Mouse (Mus musculus) liver, embryonic 14.5 days (tissue): Measurements from ENCODE around the gene Grid2. TPM values are rescaled to one million over a fixed set of nuclear protein-coding genes. Genes with fewer than 3 reads are reported as not detected.

Source experiments
- ATAC-seq: fragments of 200-750 bp; cut with Nextera tagmentation; 2 replicates; pipeline ENCODE4 v1.8.0; 2017; ENCODE audit warnings: moderate number of reproducible peaks, mild to moderate bottlenecking, moderate library complexity; ENCODE audit not compliant: insufficient read depth
- DNase-seq, 3 experiments: peaks; one replicate each; pipeline ENCODE4 v3.0.0-alpha.2; 2012 to 2013; ENCODE audit warnings: low read depth in 3 of 3, low spot score in 3 of 3
- H3K27ac ChIP-seq: fragments of 300-500 bp; sonication (generic); 2 replicates; pipeline ENCODE4 v1.5.1; 2014; ENCODE audit warnings: moderate library complexity, mild to moderate bottlenecking, control low read depth, inconsistent platforms
- H3K27me3 ChIP-seq: fragments of 300-500 bp; sonication (generic); 2 replicates; pipeline ENCODE4 v1.6.1; 2014; ENCODE audit warnings: mild to moderate bottlenecking, low read length, moderate library complexity; ENCODE audit not compliant: control insufficient read depth, insufficient read depth
- H3K36me3 ChIP-seq: fragments of 300-500 bp; sonication (generic); replicated peaks from 2 replicates; pipeline ENCODE4 v1.6.1; 2014; ENCODE audit warnings: low read depth; ENCODE audit not compliant: control insufficient read depth, insufficient read depth
- H3K4me1 ChIP-seq, 2 experiments: fragments of 200-500 bp in 1 of 2; fragments of 300-500 bp in 1 of 2; sonication (generic) in 1 of 2; replicated peaks; 2 replicates each; pipeline ENCODE4 v1.6.1; 2012 to 2014; ENCODE audit warnings: antibody characterized with exemption in 1 of 2, inconsistent platforms in 1 of 2, low read length in 1 of 2; ENCODE audit not compliant: control insufficient read depth in 2 of 2, insufficient read depth in 2 of 2
- H3K4me2 ChIP-seq: fragments of 300-500 bp; sonication (generic); 2 replicates; pipeline ENCODE4 v1.6.1; 2014; ENCODE audit warnings: low read depth, mild to moderate bottlenecking, control low read depth, moderate library complexity
- H3K4me3 ChIP-seq, 2 experiments: fragments of 200-500 bp in 1 of 2; fragments of 300-500 bp in 1 of 2; sonication (generic) in 1 of 2; 2 replicates each; pipeline ENCODE4 v1.5.1; 2012 to 2014; ENCODE audit warnings: low read depth in 2 of 2, low read length in 2 of 2, mild to moderate bottlenecking in 2 of 2, control low read depth in 1 of 2, inconsistent platforms in 1 of 2, moderate library complexity in 1 of 2; ENCODE audit not compliant: insufficient read depth in 1 of 2
- H3K9ac ChIP-seq: fragments of 300-500 bp; sonication (generic); replicated peaks from 2 replicates; pipeline ENCODE4 v1.6.1; 2014; ENCODE audit warnings: mild to moderate bottlenecking, control low read depth, moderate library complexity
- H3K9me3 ChIP-seq: fragments of 300-500 bp; sonication (generic); 2 replicates; pipeline ENCODE4 v1.6.1; 2016; ENCODE audit warnings: low read length, mixed read lengths; ENCODE audit not compliant: control insufficient read depth
- CTCF ChIP-seq: IDR thresholded peaks from 2 replicates; pipeline ENCODE4 v1.5.1; 2016; ENCODE audit warnings: antibody characterized with exemption, low read depth, control low read depth
- EP300 ChIP-seq: IDR thresholded peaks from 2 replicates; pipeline ENCODE4 v1.6.1; 2016; ENCODE audit warnings: antibody characterized with exemption, low read depth
- WGBS: fragments of 180-500 bp; shearing (Covaris S2); extraction: QIAGEN DNeasy Blood & Tissue Kit; methylation state at CpG from one replicate; pipeline ENCODE4 v1.1.7; 2014; ENCODE audit not compliant: insufficient replicate concordance; 5-methylcytosine and 5-hydroxymethylcytosine counted together
- polyA plus RNA-seq, 2 experiments: library from polyadenylated mRNA; depleted of rRNA in 1 of 2; stranded (reverse) in 1 of 2; unstranded in 1 of 2; fragments of >200 nt; fragmentation: Nextera tagmentation in 1 of 2; extraction: Ambion mirVana in 1 of 2; gene quantifications; 2 replicates each; pipeline versions ENCODE4 v1.2.1 to v1.2.3; 2012 to 2014

The Grid2 gene
- polyA plus RNA-seq, 2 experiments = not detected

DNA sequence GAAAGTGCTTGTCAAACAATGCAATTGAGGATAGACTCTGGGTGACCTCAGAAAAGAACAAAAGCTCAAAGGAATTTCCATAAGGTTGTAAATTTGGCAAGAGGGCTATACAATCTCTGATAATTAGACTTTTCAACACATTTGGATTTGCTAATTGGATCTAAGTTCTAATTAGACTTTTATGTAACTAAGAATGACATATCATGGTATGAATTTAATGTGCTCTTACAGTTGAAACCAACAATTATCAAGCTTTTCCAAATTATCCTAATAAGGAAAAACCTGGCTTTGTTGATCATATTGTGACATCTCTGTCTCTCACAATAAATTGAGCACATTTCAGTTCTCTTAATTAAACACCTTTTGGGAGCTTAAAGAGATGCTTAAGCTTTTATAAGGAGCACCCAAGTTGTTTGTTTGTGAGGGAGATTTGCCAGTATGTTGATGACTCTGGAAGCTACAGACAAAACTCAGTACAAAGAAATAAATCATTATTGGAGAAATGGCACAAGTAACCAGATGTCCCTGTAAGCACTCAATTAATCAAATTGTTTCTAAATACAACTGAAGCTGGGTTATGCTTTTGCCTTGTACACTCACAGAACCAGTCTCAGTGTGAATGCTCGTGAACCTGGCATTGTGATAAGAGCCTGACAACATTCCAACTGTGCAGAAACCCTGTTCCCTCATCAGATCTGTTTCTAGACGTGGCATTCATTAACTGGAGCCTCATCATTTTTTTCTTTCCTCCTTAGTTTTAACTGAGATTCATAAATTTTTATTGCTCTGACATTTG, 1018.8 kb downstream of the Grid2 start:
- Histone ChIP-seq H3K27me3 (no peaks in the 10 kb centered on the region), H3K4me2 (no peak overlapping the region), H3K9me3 (no peaks in the 10 kb centered on the region), H3K36me3 (no peaks in the 10 kb centered on the region), H3K4me1 (no peaks in the 10 kb centered on the region), H3K9ac (no peak overlapping the region), H3K27ac (no peak overlapping the region), H3K4me3 (no peak overlapping the region)
- TF ChIP-seq CTCF (no peak), EP300 (no peak)
- ATAC-seq = no peak
- no peak for DNase-seq
- WGBS = 20% methylated on average over 2 of the region's 2 CpGs

DNA sequence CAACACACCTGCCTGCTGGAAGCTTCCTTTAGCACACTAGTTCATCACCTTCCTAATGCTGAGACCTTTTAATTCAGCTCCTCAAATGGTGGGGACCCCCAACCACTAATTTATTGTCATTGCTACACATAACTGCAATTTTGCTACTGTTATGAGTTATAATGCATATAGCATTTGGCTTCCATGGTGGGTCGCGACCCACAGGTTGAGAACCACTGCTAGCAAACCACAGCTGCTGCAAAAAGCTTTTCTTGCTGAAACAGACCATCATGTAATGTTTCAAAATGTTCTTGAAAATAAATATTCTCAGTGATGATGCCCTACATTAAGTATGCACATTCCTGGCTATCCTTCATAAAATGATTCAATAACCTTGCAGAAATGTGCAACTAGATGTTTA, 1024.3 kb downstream of the Grid2 start:
- H3K27me3 ChIP-seq = no peaks in the 10 kb centered on the region
- H3K4me1 ChIP-seq = no peaks in the 10 kb centered on the region
- H3K9me3 ChIP-seq = no peaks in the 10 kb centered on the region
- H3K4me3 ChIP-seq = no peak overlapping the region
- H3K27ac ChIP-seq = no peak overlapping the region
- no peak overlapping the region for H3K4me2 ChIP-seq
- ATAC-seq (no peak), DNase-seq (no peak)
- H3K9ac ChIP-seq = no peak overlapping the region
- no peaks in the 10 kb centered on the region for H3K36me3 ChIP-seq
- 68% methylated on average over 2 of the region's 2 CpGs for WGBS
- TF ChIP-seq EP300 = no peak
- TF ChIP-seq CTCF = no peak

DNA sequence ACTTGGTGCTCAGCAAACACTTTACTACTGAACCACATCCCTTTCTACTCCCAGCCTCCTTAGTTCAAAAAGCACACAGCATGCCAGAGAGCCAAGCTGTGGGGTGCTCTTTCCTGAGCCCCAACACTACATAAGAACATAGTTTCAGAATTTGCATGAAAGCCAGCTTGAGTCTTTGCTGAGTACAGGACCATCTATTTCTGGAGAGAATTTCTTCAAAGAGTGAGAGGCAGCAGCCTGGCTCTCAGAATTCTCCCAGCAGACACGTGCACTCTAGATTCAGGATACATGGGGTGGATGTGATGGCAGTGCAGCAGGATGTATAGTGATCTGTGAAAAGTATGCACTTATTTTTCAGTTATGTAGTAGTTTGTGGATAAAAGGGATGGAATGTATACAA, 1038.1 kb downstream of the Grid2 start:
- no peak for DNase-seq
- Histone ChIP-seq H3K4me2 (no peak overlapping the region), H3K27ac (no peak overlapping the region), H3K9ac (no peak overlapping the region), H3K9me3 (no peaks in the 10 kb centered on the region), H3K4me3 (no peak overlapping the region), H3K4me1 (no peaks in the 10 kb centered on the region), H3K27me3 (no peaks in the 10 kb centered on the region), H3K36me3 (no peaks in the 10 kb centered on the region)
- no peak for ATAC-seq
- WGBS = 54% methylated on average over 1 of the region's 1 CpGs
- TF ChIP-seq EP300 (no peak), CTCF (no peak)

DNA sequence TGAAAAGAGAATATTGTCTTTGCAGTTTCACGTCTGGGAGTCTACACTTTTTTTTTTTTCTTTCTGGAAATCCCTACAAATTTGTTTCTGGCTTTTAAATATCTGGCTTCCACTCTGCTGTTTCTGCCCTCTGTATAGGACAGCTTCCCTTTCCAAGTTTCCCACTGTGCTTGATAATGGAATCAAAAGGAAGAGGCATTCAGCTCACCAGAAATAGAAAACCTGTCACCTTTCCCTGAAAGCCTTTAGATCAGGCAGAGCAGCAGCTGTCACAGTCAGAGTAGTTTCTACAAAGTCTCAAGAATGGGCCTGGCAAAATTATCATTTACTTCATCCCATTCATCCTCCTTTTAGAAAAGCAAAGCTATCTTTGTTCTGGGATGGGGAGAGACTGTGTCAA, 1042.0 kb downstream of the Grid2 start:
- Histone ChIP-seq H3K36me3 (no peaks in the 10 kb centered on the region), H3K4me2 (no peak overlapping the region), H3K9ac (no peak overlapping the region), H3K4me1 (no peaks in the 10 kb centered on the region), H3K27me3 (no peaks in the 10 kb centered on the region), H3K9me3 (no peaks in the 10 kb centered on the region), H3K4me3 (no peak overlapping the region), H3K27ac (no peak overlapping the region)
- TF ChIP-seq CTCF (no peak), EP300 (no peak)
- ATAC-seq (no peak), DNase-seq (no peak)
- 53% methylated on average over 1 of the region's 1 CpGs for WGBS

- Histone ChIP-seq H3K9me3 (no peaks in the 10 kb centered on the region), H3K4me3 (no peak overlapping the region), H3K27me3 (no peaks in the 10 kb centered on the region), H3K36me3 (no peaks in the 10 kb centered on the region), H3K27ac (no peak overlapping the region), H3K4me2 (no peak overlapping the region), H3K9ac (no peak overlapping the region), H3K4me1 (no peaks in the 10 kb centered on the region)
- no peak for DNase-seq
- TF ChIP-seq CTCF = no peak
- TF ChIP-seq EP300 = no peak
- 36% methylated on average over 2 of the region's 2 CpGs for WGBS
- no peak for ATAC-seq
Observed at GRCm38 (mm10) chr6:64304709-64305476, 1049.2 kb downstream of the Grid2 start.
